Mouse (Mus musculus): ENCODE results near the gene Gm8773. TPM values are rescaled to one million over a fixed set of nuclear protein-coding genes. Genes with fewer than 3 reads are reported as not detected.

Gene Gm8773
- 1.6 and 2.5 TPM in 2 replicates for polyA plus RNA-seq (2012; rRNA removed)

GRCm38 (mm10) chr5:5573749-5574317, at the start of gene Gm8773:
TSS of gene Gm8773 (plus strand) at chr5:5573799.

GRCm38 (mm10) chr5:5559079-5559740, 14.4 kb upstream of the Gm8773 start, which contains the start of gene Gtpbp10:
TSS of gene Gtpbp10 (minus strand) at chr5:5559538.

Other genes starting within 250 kb of the Gm8773 start
- 14.5 and 19.0 TPM in 2 replicates for gene Cdk14, start 153.5 kb upstream of the Gm8773 start, polyA plus RNA-seq (2012; rRNA removed)
- gene 1700015F17Rik, start 94.7 kb upstream of the Gm8773 start, polyA plus RNA-seq (2012; rRNA removed) = not detected in 2 replicates
- 26.0 and 28.4 TPM in 2 replicates for gene Cldn12, start 58.8 kb upstream of the Gm8773 start, polyA plus RNA-seq (2012; rRNA removed)
- 31.2 and 32.0 TPM in 2 replicates for gene Gtpbp10, start 14.3 kb upstream of the Gm8773 start, polyA plus RNA-seq (2012; rRNA removed)
- gene Cfap69, start 90.4 kb downstream of the Gm8773 start, polyA plus RNA-seq (2012; rRNA removed) = 5.7 and 8.8 TPM in 2 replicates
- gene Steap2, start 120.8 kb downstream of the Gm8773 start, polyA plus RNA-seq (2012; rRNA removed) = 1.8 and 3.9 TPM in 2 replicates
- 2.0 and 2.8 TPM in 2 replicates for gene Steap1, start 175.5 kb downstream of the Gm8773 start, polyA plus RNA-seq (2012; rRNA removed)

All from central nervous system, embryonic 11.5 days (tissue).